Mouse (Mus musculus): ENCODE measurements around the gene Shank3. TPM values are rescaled to one million over a fixed set of nuclear protein-coding genes. Genes with fewer than 3 reads are reported as not detected.

The Shank3 gene
- 3.0 and 5.5 TPM in 2 replicates for polyA plus RNA-seq (2012; rRNA removed)

DNA sequence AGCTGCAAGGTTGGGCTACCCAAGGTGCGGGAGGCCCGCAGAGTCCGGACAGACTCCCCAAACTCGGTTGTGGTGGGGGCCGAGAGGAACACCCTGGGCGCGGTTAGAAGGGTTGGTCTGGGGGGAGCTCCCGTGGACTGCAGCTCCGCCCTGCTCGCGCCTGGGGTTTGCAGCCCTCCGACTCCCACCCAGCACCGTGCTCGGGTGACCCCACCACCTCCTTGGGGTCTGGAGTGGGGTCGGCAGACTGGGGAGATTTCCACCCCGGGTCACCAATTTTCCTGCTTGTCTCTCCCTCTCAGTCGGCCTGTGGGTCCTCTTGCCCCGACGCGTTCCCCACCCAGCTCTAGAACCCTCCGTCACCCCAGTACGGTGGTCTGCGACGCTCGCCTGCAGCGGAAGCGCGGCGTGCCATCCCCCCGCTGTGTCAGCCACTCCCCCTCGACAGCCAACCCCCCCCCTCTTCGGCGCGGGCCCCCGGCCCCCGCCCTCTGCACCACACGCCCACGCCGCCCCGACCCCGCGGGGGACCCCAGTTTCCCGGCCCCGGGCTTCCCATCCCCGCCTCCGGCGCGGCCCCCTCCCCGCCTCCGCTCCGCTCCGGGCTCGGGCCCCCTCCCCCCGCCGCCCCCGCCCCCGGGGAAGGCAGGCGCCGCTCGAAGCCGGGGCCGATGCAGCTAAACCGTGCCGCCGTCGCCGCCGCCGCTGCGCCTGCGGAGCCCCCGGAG is at the start of gene Shank3:
Gene Shank3, plus strand, starts transcription at position 663 of the 728 bp plus-strand sequence.
- no peak for DNase-seq (ENCODE audit: low read depth, low spot score)
- 2% methylated on average over 50 of the region's 72 CpGs for WGBS

DNA sequence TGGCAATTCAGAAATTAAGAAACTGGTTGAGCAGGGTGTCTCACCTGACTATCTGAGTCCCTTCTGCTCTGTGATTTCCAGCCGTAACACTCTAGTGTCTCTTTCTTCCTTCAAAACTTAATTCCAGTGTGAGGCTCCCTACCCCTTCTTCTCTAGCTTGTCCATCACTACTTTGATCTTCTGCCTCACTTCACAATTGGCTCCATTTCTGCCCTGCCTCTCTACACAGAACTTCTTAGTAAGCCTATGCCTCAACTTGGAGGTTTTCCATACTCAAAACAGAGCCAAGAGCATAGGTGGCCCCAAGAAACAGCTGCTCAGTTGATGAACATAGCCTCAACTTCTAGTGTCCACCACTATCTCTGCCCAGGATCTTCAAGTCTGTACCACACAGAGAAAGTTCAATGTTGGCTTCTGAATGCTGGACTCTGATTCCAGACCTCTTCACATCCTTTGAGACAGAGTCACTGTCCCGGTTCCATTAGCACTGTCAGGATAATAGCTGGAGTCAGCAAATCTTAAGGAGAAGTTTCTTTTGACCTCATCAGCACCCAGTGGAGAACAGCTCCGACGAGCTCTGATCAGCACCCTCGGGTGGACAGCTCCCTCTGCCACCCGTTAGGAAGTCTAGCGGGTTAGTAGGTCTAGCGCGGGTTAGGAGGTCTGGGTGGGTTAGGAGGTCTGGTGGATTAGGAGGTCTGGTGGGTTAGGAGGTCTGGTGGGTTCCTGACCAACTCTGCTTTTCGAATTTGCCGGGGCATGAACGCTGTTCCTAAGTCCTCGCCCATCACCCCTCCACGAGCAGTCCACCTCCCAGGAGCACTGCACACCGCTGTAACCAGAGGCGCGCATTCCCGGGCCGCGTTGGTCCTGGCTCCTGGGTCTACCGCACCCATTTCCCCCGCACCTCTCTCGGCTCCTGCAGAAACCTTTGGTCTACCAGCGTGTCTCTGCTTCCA is 46.2 kb upstream of the Shank3 start:
- WGBS: 5% methylated on average over 24 of the region's 24 CpGs
- DNase-seq (ENCODE audit: low read depth, low spot score): no peak

DNA sequence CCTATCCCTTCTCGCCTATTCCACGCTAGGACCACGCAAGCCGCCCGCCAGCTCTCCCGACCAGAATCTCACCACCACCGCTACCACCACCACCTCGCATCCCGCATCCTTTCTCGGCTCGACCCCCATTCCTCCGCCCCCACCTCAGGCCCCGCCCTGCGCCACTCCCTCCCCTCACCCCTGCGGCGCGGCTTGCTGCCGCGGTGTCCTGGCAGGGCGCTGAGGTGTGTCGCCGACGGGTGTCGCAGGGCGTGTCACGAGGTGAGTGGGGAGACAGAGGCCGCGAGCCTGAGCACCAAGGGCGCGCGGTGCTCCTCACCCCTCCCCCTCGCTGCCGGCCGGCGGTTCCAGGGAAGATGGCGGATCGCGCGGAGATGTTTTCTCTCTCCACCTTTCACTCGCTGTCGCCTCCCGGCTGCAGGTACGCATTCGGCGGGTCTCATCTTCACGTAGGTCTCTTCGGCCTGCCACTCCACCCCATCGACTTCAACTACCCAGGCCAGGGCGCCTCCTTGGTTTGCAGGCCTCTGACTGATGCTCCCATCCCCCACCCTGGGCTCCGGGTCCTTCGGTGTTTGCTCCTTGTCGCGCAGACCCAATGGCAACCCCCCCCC is 45.5 kb upstream of the Shank3 start, which contains the start of gene Mapk8ip2:
Gene Mapk8ip2, plus strand, starts transcription at position 49 of the 614 bp plus-strand sequence.
- WGBS: 3% methylated on average over 53 of the region's 53 CpGs
- DNase-seq (ENCODE audit: low read depth, low spot score): no peak

DNA sequence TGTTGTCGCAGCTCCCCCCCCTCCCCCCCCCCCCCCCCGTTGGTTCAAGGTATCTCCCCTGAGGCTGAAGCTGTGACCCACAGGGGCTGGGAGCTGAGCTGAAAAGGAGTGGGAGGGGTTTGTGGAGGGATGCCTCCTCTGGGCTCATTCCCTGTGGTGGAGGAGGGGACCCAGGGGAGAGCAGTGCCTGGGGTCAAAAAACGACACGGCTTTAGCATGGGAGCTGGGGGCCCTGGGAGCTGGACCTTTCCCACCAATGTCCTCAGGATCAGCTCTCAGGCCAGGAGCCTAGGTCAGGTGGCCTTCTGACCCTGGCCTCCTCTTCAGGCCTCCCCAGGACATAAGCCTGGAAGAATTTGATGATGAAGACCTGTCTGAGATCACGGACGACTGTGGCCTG is 44.6 kb upstream of the Shank3 start:
- WGBS: 23% methylated on average over 6 of the region's 6 CpGs
- no peak for DNase-seq (ENCODE audit: low read depth, low spot score)

DNA sequence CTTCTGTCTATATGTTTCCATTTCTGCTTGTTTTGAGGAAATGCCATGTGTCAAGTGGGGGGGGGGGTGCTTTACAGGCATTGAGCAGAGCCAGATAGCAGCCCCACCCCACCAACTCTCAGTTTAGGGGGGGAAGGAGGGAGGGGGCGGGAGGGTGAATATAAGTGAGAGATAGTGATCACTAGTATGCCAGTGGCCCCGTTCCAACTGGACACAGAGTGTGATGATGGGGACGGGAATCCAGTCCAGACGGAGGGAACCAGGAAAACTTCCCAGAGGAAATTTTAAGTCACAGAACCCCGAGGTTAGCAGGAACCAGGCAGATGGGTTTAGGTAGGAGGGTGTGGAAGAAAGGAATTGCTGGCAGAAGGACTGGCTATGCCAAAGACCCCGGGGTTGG is 43.8 kb upstream of the Shank3 start:
- DNase-seq (ENCODE audit: low read depth, low spot score): no peak
- WGBS: 60% methylated on average over 6 of the region's 6 CpGs

DNA sequence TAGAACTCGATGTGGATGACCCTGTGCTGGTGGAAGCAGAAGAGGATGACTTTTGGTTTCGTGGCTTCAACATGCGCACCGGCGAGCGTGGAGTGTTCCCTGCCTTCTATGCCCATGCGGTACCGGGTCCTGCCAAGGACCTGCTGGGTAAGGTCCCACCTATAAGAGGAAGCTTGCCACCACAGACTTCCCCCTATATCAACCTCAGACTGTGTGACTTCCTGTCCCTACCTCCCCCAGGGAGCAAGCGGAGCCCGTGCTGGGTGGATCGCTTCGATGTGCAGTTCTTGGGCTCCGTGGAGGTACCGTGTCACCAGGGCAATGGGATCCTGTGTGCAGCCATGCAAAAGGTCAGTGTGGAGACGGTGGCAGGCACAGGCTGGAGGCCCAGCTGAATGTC is 40.5 kb upstream of the Shank3 start:
- no peak for DNase-seq (ENCODE audit: low read depth, low spot score)
- WGBS: 86% methylated on average over 15 of the region's 15 CpGs

DNA sequence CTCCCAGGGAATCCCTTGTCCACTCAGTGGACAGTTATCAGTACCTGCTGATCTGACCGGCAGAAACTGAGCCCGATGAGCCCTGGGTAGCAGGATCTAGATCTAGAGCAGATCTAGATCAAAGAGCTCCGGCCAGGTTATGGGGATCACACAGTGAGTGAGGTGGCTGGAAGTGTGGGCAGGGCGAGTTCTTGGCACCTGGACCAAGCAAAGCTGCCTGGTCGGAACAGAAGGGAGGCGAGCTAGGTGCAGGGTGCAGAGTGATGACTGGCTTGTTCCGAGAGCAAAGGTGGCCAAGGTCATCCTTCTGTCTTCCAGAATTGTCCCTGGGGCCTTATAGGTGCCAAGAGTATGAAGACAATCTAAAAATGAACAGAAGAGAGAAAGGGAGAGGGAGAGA is 39.6 kb upstream of the Shank3 start:
- 66% methylated on average over 7 of the region's 7 CpGs for WGBS
- DNase-seq (ENCODE audit: low read depth, low spot score): no peak

DNA sequence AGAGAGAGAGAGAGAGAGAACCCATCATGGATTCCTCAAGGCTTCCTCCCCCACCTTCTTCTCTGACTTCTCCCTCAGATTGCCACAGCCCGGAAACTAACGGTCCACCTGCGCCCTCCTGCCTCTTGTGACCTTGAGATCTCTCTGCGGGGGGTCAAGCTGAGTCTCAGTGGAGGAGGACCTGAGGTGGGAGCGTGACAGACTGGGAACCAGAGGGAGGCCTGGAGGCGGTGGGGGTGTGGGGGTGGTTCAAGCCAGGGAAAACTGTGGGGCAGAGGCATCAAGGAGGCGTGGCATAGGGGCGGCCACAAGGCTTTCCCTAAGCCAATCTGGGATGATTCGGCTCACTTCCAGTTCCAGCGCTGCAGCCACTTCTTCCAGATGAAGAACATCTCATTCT is 39.1 kb upstream of the Shank3 start:
- no peak for DNase-seq (ENCODE audit: low read depth, low spot score)
- WGBS: 54% methylated on average over 10 of the region's 10 CpGs

DNA sequence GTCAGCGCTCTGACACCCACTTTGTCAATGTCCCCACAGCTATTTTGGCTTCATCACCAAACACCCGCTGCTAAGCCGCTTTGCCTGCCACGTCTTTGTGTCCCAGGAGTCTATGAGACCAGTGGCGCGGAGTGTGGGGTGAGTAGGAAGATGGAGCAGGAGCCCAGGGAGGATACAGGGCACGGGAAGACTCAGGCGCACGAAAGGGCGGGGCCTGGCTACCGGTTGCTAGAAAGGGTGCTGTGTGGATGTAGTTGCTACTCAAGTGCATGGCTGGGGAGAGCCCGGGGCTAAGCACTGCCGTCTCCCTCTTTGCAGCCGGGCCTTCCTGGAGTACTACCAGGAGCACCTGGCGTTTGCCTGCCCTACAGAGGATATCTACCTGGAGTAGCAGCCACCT is 38.1 kb upstream of the Shank3 start:
- DNase-seq (ENCODE audit: low read depth, low spot score): no peak
- WGBS: 71% methylated on average over 15 of the region's 15 CpGs

DNA sequence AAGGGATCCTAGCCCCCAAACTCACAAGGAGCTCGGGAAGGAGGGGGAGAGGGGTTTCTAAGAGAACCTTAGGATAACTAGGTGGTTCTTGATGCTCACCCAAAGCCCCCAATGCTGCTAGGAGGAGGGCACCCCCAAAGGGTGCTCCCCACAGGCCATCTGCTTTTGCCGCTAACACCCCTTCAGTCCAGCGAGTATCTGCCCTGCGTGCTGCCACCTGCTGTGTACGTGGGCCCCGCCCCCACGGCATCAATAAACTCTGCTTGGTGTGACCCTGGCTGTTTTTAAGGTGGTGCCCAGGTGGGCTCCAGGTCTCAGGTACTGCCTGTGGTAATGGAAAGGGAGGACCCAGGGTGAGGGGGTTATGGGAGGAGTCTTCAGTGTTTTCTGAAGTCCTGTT is 37.2 kb upstream of the Shank3 start:
- WGBS: 46% methylated on average over 7 of the region's 7 CpGs
- DNase-seq (ENCODE audit: low read depth, low spot score): no peak

DNA sequence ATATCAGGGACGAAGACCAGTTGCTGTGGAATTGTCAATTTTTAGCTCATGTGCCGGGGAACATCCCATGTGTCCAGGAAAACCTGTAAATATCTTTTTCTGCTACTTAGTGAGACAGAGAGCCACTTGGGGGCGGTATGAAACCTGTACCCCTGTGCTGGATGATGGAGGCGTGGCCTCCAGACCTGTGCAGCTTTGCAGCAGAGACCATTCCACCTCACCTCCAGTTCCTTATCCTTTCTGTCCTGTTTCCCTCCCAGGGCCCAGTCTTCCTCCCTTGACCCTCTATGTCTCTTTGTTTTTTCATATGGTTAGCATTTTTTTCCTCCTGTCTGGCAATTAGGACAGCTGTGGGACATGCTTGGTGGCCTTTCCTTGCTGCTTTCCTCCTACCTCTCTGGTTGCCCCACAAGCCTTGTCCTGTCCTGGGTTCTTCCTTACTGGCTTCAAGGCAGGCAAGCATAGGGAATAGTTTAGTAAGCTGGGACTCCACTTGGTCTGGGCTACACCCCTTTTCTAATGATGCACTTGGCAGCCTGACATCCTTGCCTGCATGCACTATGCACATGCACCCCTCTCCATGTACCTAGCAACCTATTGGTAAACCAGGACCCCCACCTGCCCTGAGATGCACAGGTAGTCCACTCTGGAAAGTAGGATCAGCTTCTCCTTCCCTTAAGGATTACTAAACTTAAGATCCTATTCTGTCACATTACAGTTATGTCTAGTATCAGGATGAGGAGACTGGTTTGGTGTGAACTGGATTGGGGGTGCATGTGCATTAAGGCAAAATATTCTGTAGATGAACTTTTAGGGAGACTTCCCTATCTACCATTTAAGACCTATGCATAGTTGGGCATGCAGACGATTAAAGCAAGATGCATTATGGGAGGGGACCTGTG is 35.8 kb upstream of the Shank3 start:
- DNase-seq (ENCODE audit: low read depth, low spot score): no peak
- 45% methylated on average over 5 of the region's 5 CpGs for WGBS

DNA sequence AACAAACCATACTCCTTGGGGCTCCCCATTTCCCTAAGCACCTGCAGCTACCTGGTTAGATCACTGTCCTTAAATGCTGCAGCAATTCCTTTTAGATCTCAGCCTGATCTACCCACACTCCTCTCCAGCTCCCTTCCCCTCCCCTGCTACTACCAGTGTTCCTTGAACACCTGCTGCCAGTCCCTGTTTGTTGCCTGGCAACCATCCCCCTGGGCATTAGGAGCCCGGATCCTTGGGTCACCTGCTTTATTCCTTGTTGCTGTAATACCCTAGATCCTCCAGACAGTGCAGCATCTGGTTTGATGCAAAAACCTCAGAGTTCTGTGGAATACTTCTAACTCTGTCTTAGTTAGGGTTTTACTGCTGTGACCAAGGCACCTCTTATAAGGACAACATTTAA is 34.4 kb upstream of the Shank3 start:
- WGBS: 9% methylated on average over 1 of the region's 1 CpGs
- DNase-seq (ENCODE audit: low read depth, low spot score): no peak

DNA sequence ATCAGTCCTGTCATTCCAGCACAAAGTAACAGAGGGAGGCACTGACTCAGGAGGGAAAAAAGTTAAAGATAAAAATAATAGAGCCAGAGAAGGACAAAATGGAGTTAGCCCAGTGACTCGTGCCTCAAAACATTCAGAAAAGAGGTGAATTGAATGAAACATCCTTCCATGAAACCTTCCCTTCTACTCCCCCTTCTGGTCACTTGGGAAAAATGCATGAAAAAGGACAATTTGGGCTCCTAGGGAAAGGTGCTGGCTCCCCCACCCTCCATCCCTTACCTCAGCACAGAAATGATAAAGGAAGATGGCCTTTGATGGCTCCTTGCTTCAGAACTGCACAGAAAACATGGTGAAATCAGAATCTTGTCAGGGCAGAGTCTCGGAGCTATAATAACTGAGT is 30.8 kb upstream of the Shank3 start:
- no peak for DNase-seq (ENCODE audit: low read depth, low spot score)
- WGBS: 25% methylated on average over 2 of the region's 2 CpGs

DNA sequence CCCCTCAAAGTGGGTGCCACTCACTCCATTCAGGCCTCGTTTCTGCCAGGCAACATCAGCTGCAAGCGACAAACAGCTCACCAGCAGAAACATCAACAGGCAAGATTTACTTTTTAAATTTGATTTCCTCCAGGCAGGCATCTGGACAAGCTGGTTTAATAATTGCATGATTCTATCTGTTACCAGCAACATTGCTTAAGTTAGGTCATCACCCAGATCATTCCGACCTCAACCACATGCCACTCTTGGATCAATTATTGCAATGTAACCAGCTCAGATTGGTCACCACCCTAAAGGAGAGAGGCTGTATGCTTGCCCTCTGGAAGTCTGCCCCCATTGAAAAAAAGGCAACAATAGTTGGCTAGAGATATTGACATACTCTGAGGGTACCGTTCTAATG is 27.9 kb upstream of the Shank3 start:
- DNase-seq (ENCODE audit: low read depth, low spot score): no peak
- 82% methylated on average over 4 of the region's 4 CpGs for WGBS

DNA sequence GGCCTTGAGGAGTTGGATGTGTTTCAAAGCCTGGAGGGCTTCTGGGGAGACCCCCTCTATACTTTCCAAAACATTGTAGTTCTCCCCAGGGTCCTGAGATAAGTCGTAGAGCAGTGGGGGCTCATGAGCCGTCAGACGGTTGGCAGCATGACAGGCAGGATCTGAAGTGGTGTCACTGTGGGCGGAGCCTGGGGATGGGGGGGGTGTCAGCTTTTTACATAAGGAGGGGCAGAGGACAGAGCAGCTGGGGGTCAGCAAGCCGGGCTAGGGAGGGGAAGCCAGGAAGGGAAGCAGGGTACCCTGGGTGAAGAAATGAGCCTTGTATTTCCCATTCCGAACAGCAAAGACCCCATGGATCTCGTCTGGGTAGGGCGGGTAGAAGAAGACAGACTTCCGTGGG is 26.1 kb upstream of the Shank3 start:
- WGBS: 90% methylated on average over 9 of the region's 9 CpGs
- DNase-seq (ENCODE audit: low read depth, low spot score): no peak

DNA sequence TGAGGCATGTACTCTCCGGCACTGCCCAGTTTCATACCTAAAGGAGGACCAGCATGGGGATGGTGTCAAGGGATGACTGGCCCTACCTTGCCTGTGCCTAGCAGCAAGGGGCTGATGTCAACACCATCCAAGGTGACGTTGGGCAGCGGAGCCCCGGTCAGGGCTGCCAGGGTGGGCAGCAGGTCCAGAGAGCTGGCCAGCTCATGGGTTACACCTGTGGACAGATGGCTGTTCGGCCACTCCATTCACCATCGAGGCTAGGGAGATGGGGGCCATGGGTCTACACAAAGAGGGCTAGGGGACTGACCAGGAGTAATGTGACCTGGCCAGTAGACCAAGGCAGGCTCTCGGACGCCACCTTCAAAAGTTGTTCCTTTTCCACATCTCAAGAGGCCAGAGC is 25.5 kb upstream of the Shank3 start:
- no peak for DNase-seq (ENCODE audit: low read depth, low spot score)
- 97% methylated on average over 8 of the region's 8 CpGs for WGBS

DNA sequence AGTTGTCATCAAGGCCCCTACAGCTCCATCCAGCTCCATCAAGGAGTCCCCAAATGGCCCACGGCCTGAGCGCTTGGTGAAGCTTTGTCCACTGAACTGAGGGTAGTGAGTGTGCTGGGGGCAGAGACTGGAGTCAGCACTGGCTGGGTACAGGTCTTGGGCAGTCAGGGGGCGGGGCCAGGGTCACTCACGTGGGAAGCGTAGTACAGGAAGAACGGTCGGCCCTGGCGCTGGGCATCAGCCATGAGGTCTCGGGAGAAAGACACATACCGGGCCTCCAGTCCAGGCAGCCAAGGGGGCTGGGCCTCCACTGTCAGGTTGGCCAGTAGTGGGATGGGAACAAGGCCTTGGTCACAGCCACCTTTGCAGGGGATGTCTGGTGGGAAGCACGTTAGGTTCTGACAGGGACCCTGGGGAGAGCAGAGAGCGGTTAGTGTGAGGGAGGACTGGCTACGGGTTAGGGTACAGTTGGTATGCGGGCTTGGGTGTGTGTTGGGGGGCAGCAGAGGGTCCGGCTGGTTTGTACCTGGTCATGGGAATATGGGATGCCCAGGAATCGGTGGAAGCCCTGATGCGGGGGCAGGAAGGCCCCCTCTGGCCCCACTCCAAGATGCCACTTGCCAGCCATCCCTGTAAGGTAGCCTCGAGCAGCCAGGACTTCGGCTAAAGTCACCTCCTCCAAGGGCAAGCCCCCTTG is 24.7 kb upstream of the Shank3 start:
- WGBS: 95% methylated on average over 19 of the region's 19 CpGs

DNA sequence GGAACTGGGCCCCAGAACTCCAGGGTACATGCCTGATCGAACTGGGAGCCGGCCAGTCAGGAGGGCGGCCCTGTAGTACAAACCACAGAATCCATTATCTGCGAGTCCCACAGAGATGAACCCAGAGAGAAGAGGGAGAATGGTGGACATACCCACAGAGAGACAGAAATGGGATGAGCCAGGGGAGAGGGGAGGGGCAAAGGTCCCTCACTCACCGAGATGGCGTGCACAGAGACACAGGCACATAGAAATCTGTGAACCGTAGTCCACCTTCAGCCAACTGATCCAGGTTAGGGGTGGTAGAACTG is 24.2 kb upstream of the Shank3 start:
- no peak for DNase-seq (ENCODE audit: low read depth, low spot score)
- 90% methylated on average over 7 of the region's 7 CpGs for WGBS

More for the DNA sequence above, 24.7 kb upstream of the Shank3 start:
- no peak for DNase-seq (ENCODE audit: low read depth, low spot score)

All from large intestine, adult 2 months (tissue).